In genomic region chr9:8964512-8965133, GRCm38 (mm10) we compare ENCODE assay signal across 8 mouse cellular contexts. TPM values are rescaled to one million over a fixed set of nuclear protein-coding genes. Genes with fewer than 3 reads are reported as not detected.
DNase-seq lines count a peak whose midpoint lies in the region; ATAC-seq and TF ChIP-seq lines count a peak whose summit lies in the region.

No protein-coding gene starts in this region.

- in situ Hi-C loops in ES-E14 (cut with MboI; ENCODE audit: low sequenced_read_pairs in 2 of 2, unreplicated experiment in 2 of 2) = loop anchor here (10.0 kb wide), 1 partner anchor 270 kb away; no protein-coding TSS in a partner anchor

- H3K9me3 ChIP-seq in hindbrain, embryonic 14.5 days (ENCODE audit: control insufficient read depth, low read length) = no peaks in the 10 kb centered on the region
- no peaks in the 10 kb centered on the region for H3K9me3 ChIP-seq in hindbrain, embryonic 12.5 days (replicated peaks)
- no peaks in the 10 kb centered on the region for H3K9me3 ChIP-seq in ES-E14 (ENCODE audit: control insufficient read depth, insufficient read depth, low read depth, low read length)

- H3K4me1 ChIP-seq in hindbrain, embryonic 14.5 days (replicated peaks; ENCODE audit: control insufficient read depth, insufficient read depth, low read length) = no peaks in the 10 kb centered on the region
- no peaks in the 10 kb centered on the region for H3K4me1 ChIP-seq in hindbrain, embryonic 12.5 days
- H3K4me1 ChIP-seq in ES-E14 (ENCODE audit: control insufficient read depth in 2 of 2, insufficient read depth in 2 of 2, low read length in 2 of 2, poor library complexity in 1 of 2) = no peaks in the 10 kb centered on the region

- no peak overlapping the region for H3K27ac ChIP-seq in hindbrain, embryonic 14.5 days
- no peak overlapping the region for H3K27ac ChIP-seq in hindbrain, embryonic 12.5 days
- no peak overlapping the region for H3K27ac ChIP-seq in ES-E14 (ENCODE audit: insufficient read depth, low read depth, low read length, poor library complexity, severe bottlenecking)

- H3K4me3 ChIP-seq in hindbrain, embryonic 14.5 days (replicated peaks; ENCODE audit: low read length) = no peak overlapping the region
- H3K4me3 ChIP-seq in hindbrain, embryonic 12.5 days = no peak overlapping the region
- H3K4me3 ChIP-seq in ES-E14 (ENCODE audit: insufficient read depth in 1 of 2, low read depth in 1 of 2, low read length in 2 of 2, poor library complexity in 1 of 2, severe bottlenecking in 1 of 2) = no peak overlapping the region

- WGBS in hindbrain, embryonic 14.5 days = 68% methylated on average over 8 of the region's 8 CpGs
- WGBS in hindbrain, embryonic 12.5 days = 70% methylated on average over 8 of the region's 8 CpGs

- no peak for ATAC-seq in hindbrain, embryonic 14.5 days (ENCODE audit: low FRiP score)
- no peak; the same call in 1 of the 2 replicates for ATAC-seq in hindbrain, embryonic 12.5 days (ENCODE audit: low FRiP score)
- no peak for ATAC-seq in inflammation-experienced regulatory T-cells, adult 6 months

- H3K4me2 ChIP-seq in hindbrain, embryonic 14.5 days (replicated peaks) = no peak overlapping the region
- no peak overlapping the region for H3K4me2 ChIP-seq in hindbrain, embryonic 12.5 days (replicated peaks)

- 0 out of 2 replicates have a peak, but pooled peaks cover 7% of the 10 kb centered on the region for H3K36me3 ChIP-seq in hindbrain, embryonic 14.5 days (replicated peaks; ENCODE audit: control insufficient read depth, insufficient read depth)
- no peaks in the 10 kb centered on the region for H3K36me3 ChIP-seq in hindbrain, embryonic 12.5 days
- H3K36me3 ChIP-seq in ES-E14 (ENCODE audit: control insufficient read depth, insufficient read depth, low read length, poor library complexity, severe bottlenecking) = no peaks in the 10 kb centered on the region

- H3K9ac ChIP-seq in hindbrain, embryonic 14.5 days = no peak overlapping the region
- H3K9ac ChIP-seq in hindbrain, embryonic 12.5 days = no peak overlapping the region
- no peak overlapping the region for H3K9ac ChIP-seq in ES-E14 (ENCODE audit: insufficient read depth, low read depth, low read length, poor library complexity, severe bottlenecking)

- no peaks in the 10 kb centered on the region for H3K27me3 ChIP-seq in hindbrain, embryonic 14.5 days (ENCODE audit: control insufficient read depth, insufficient read depth, low read length)
- H3K27me3 ChIP-seq in hindbrain, embryonic 12.5 days = no peaks in the 10 kb centered on the region

- peak; percentile 65 for DNase-seq in hindbrain, embryonic 14.5 days (ENCODE audit: low spot score)
- DNase-seq in ES-E14 (ENCODE audit: low read depth, low spot score) = peak; percentile 54
- DNase-seq in c-Kit-positive CD71-positive TER-119-negative erythroid progenitor cells, embryonic 14.5 days (ENCODE audit: low read depth) = peak; percentile 5
- peak; percentile 26 for DNase-seq in forelimb bud, embryonic 11.5 days (ENCODE audit: low read depth, low spot score)
- peak; percentile 36 to 60 for DNase-seq in left cerebral cortex, adult 18-20 months (ENCODE audit: low spot score in 2 of 2)
- DNase-seq in retina, embryonic 14.5 days (ENCODE audit: low spot score) = peak; percentile 71

TF ChIP-seq in ES-E14, 5 proteins besides CTCF, POLR2A, EP300 and RAD21:
- TF ChIP-seq MAFK (IDR thresholded peaks at IDR 0.05; ENCODE audit: insufficient read depth, low read depth, low read length) (no peak), ZC3H11A (IDR thresholded peaks at IDR 0.05; ENCODE audit: borderline replicate concordance, low read depth, low read length) (peak; percentile 98), HCFC1 (IDR thresholded peaks at IDR 0.05; ENCODE audit: borderline replicate concordance, insufficient read depth, low read length) (no peak), CHD2 (IDR thresholded peaks at IDR 0.05; ENCODE audit: low read depth, low read length) (no peak)

RNA-seq across cellular contexts. Expression of gene Gm16485, which starts 7.0 kb away (rescaled TPM):
- 0.44 and 0.76 TPM in 2 replicates for polyA plus RNA-seq in hindbrain, embryonic 14.5 days (2014; fragmentation: Nextera tagmentation; extraction: Ambion mirVana)
- polyA plus RNA-seq in hindbrain, embryonic 12.5 days (2016; fragmentation: Nextera tagmentation; extraction: Ambion mirVana) = 0.13 and 0.18 TPM in 2 replicates
- total RNA-seq in ES-E14 (2012; rRNA removed) = not detected in 2 replicates
- 10 to 100 TPM; 12.2 to 13.6 TPM for total RNA-seq in left cerebral cortex, adult 18-20 months (2021)
- not detected for polyA plus RNA-seq in inflammation-experienced regulatory T-cells, adult 6 months (2017; shearing (Covaris generic))

Comparison
In these comparisons a context has a peak if more than half of its experiments do, and no peak if none do; other contexts are left out.
1. DNase-seq: peak in every context shown above with its lines; median percentile 71 in retina, embryonic 14.5 days; 65 in hindbrain, embryonic 14.5 days; 54 in ES-E14; 48 in left cerebral cortex, adult 18-20 months; 26 in forelimb bud, embryonic 11.5 days; 5 in c-Kit-positive CD71-positive TER-119-negative erythroid progenitor cells, embryonic 14.5 days.